Mouse (Mus musculus): Measurements from ENCODE around the gene Hipk2.

The Hipk2 gene

DNA sequence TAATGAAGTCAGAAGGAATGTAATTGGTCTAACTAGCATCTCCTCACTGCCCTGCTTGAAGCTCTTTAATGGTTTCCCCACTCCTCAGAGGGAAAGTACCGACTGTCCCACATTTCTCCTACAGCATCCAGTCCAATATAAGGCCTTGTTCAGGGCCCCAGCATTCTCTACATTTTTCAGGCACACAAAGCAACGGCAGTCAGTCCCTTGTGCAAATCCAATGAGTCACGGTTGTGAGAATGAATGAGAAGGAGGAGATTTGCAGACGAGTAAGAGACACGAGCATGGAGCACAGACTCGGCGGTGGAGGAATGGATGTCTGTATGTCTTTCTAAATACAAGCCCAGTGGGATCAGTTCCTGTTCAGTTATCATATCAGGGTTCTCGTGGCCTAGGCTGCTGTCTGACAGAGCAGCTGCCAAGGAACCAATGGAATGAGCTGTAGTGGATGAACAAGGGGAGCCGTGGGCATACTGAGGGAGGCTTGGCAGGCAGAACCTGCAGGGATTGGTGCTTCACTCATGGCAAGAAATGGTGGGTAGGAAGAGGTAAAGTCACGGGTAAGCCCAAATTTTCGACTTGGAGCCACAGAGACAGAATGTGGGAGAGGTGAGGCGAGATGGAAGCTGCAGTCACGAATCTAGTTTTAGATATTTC lies 37.5 kb upstream of the Hipk2 start:
- Histone ChIP-seq H3K27me3 (ENCODE audit: control insufficient read depth, insufficient read depth, low read length, poor library complexity, severe bottlenecking) (no peaks in the 10 kb centered on the region), H3K36me3 (ENCODE audit: control insufficient read depth, insufficient read depth, low read length, poor library complexity, severe bottlenecking) (no peaks in the 10 kb centered on the region)
- no peak for DNase-seq (ENCODE audit: low read depth, low spot score)

DNA sequence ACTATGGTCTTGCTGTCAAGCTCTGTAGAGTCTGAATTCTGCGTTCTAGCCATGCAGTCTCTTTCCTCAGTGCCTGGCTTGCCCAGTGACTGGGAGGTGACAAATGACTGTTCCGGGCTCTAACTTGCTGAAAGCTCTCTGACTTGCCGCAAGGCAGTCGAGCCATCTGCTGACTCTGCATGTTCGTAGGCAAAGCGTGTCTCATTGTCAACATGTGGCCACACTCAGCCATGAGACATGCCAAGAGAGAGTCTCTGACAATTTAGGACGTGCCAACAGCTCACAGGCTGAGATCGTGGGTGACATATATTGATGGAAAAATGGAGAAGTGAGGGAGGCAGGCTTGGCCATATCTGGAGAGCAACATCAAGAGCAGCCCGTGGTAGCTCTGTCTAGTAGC lies 36.9 kb upstream of the Hipk2 start:
- H3K27me3 ChIP-seq (ENCODE audit: control insufficient read depth, insufficient read depth, low read length, poor library complexity, severe bottlenecking) = no peaks in the 10 kb centered on the region
- DNase-seq (ENCODE audit: low read depth, low spot score) = no peak
- no peaks in the 10 kb centered on the region for H3K36me3 ChIP-seq (ENCODE audit: control insufficient read depth, insufficient read depth, low read length, poor library complexity, severe bottlenecking)

DNA sequence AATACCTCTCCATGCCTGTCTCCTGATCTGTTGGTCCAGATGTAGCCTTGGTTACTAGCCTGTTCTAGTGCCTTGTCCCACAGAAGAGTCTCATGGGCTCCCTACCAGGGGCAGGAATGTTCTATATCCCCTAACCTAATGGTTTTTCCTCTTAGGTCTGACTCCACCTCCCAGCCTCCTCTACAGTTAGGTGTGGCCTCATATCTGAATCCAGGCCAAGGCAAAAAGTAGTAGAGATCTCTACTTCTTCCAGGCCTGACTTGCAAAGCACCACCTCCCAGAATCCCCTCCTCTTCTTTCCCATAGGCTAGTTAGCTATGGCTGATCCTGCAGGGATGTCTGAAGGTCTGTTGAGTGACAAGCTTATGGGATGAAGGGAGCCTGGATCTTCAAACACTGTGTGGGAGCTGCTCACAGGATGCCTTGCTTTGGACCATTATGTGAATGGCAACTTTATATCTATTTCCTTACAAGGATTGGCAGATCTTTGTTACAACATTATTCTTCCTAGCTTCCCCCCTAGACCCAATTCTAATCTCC lies 36.2 kb upstream of the Hipk2 start:
- no peak for DNase-seq (ENCODE audit: low read depth, low spot score)
- no peaks in the 10 kb centered on the region for H3K27me3 ChIP-seq (ENCODE audit: control insufficient read depth, insufficient read depth, low read length, poor library complexity, severe bottlenecking)
- H3K36me3 ChIP-seq (ENCODE audit: control insufficient read depth, insufficient read depth, low read length, poor library complexity, severe bottlenecking) = no peaks in the 10 kb centered on the region

DNA sequence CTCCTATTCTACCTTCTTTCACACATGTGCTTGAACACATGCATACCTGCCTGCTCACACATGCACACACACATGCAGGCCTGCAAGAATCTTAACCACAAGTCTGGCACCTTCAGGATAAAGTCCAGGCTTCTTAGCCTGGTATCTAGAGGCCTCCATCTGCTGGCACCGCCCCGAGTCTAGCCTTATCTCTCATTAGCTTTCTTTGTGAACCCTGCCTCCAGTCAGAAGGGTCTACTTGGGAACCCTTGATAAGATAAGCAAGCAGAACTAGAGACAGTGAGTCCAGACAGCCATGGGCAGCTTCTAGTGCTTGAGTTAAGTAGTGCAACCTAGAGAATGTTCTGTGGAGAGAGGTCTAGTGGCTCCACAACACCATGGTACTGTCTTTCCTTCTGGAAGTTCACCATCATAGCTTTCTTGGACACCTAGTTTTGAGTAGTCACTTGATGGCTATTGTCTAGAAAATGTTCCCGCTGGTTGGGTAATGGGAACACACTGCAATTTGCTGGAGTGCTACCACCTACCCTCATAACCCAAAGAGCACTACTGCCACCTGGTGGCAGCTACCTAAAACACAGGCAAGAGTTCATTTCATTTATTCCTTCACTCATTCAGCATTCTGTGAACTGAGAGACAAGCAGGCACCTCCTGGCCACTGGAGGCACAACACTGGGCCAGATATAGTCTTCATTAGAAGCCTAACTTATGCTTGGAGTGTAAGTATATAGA lies 35.0 kb upstream of the Hipk2 start:
- H3K27me3 ChIP-seq (ENCODE audit: control insufficient read depth, insufficient read depth, low read length, poor library complexity, severe bottlenecking) = no peaks in the 10 kb centered on the region
- peak; percentile 85 for DNase-seq (ENCODE audit: low read depth, low spot score)
- H3K36me3 ChIP-seq (ENCODE audit: control insufficient read depth, insufficient read depth, low read length, poor library complexity, severe bottlenecking) = no peaks in the 10 kb centered on the region

DNA sequence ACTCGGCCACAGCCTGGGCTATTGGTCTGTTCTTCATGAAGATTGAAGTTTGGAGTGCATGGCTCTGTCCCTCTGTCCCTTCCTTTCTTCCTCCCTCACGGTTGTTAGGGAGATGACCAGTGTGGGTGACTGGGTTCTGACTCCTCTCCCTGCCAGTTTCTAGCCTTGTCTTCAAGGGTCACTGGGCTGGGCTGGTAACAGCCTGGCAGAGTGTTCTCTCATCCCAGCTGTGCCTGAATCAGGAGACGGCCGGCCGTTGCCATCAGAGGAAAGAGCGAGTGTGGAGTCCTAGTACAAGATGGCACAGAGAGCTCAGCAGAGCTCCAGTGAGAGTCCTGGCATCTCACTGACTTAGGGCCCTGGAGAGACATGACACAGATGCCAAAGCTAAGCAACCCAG lies 32.4 kb upstream of the Hipk2 start:
- Histone ChIP-seq H3K36me3 (ENCODE audit: control insufficient read depth, insufficient read depth, low read length, poor library complexity, severe bottlenecking) (no peaks in the 10 kb centered on the region), H3K27me3 (ENCODE audit: control insufficient read depth, insufficient read depth, low read length, poor library complexity, severe bottlenecking) (no peaks in the 10 kb centered on the region)
- no peak for DNase-seq (ENCODE audit: low read depth, low spot score)

DNA sequence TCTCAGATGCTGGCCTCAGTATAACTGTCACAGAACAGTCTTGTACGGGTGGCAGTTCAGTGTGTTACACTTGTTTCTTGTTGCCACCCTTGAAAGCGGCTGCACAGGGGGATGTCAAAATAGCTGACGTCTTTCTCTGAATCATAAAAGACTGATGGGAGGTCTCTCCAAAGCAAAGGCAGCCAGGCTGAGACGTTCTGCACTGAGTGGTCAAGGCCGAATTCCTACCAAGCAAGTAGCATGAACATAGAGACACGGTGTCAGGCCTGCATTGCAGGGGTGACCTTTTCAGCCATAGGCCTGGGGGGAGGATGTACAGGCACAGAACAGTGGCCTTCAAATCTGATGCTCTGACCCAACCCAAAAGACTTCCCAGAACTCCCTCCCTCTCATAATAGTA lies 30.0 kb upstream of the Hipk2 start:
- no peak for DNase-seq (ENCODE audit: low read depth, low spot score)
- Histone ChIP-seq H3K36me3 (ENCODE audit: control insufficient read depth, insufficient read depth, low read length, poor library complexity, severe bottlenecking) (no peaks in the 10 kb centered on the region), H3K27me3 (ENCODE audit: control insufficient read depth, insufficient read depth, low read length, poor library complexity, severe bottlenecking) (no peaks in the 10 kb centered on the region)

DNA sequence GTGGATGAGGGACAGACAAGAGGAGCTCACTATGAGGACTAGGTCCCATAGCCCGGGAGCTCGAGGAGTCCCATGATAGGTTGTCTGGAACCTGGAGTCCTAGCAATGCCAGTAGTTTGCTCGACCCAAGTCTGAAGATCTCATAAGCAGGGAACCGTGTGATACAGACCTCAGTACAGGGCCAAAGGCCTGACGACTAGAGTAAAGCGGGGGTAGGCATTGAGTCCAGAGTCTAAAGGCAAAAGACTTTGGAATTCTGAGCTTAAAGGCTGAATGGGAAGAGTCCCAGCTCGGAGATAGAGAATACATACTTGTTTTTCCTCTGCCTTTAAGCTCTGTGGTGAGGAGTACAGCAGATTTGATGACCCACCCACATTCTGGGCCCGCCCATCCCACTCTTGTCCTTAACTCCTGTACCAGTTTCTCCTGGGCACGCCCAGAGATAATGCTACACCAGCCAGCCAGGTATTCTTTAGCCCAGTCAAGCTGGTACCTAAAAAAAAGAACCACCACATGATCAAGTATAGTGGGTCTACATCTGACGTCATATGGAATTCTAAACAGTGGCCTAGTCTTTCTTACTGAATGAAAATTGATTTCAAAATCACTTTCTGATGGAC lies 27.0 kb upstream of the Hipk2 start:
- no peak for DNase-seq (ENCODE audit: low read depth, low spot score)
- Histone ChIP-seq H3K36me3 (ENCODE audit: control insufficient read depth, insufficient read depth, low read length, poor library complexity, severe bottlenecking) (no peaks in the 10 kb centered on the region), H3K27me3 (ENCODE audit: control insufficient read depth, insufficient read depth, low read length, poor library complexity, severe bottlenecking) (no peaks in the 10 kb centered on the region)

DNA sequence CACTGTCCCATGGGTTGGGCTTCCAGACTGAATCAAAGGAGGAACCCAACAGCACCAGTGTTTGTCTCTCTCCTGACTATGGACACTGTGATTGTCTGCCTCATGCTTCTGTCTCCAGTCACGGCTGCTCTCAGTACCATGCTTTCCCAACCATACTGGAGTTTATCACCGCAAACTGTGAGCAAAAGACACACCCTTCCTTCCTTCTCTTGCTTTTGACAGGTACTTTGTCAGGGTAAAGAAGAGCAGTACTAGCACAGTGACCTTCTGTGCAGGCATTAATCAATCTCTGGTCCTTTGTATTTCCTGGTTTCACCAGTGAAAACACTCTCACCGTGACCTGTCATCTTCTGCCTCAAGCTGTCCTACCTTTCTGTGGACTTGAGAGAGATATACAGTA lies 25.7 kb upstream of the Hipk2 start:
- no peak for DNase-seq (ENCODE audit: low read depth, low spot score)

DNA sequence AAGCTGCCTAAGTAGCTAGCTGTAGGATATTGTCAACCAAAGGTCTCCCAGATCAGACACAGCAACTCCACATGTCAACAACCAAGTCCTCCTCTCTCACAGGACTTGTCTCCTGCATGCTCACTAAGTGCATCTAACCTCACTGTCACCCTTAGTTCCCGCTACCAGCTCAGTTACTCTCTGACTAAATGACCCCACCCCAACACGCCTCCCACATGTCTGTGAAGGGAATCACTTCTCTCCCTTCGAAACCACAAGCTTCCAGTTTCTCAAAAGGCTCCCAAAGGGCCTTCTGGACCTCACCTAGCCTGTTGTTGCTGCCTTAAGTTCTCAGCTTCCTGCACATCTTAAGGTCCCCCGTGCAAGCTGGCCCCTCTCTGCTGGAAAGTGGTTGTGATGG lies 25.2 kb upstream of the Hipk2 start:
- H3K36me3 ChIP-seq (ENCODE audit: control insufficient read depth, insufficient read depth, low read length, poor library complexity, severe bottlenecking) = no peaks in the 10 kb centered on the region
- DNase-seq (ENCODE audit: low read depth, low spot score) = no peak
- H3K27me3 ChIP-seq (ENCODE audit: control insufficient read depth, insufficient read depth, low read length, poor library complexity, severe bottlenecking) = no peaks in the 10 kb centered on the region

More for the DNA sequence above, 25.7 kb upstream of the Hipk2 start:
- Histone ChIP-seq H3K36me3 (ENCODE audit: control insufficient read depth, insufficient read depth, low read length, poor library complexity, severe bottlenecking) (no peaks in the 10 kb centered on the region), H3K27me3 (ENCODE audit: control insufficient read depth, insufficient read depth, low read length, poor library complexity, severe bottlenecking) (no peaks in the 10 kb centered on the region)

DNA sequence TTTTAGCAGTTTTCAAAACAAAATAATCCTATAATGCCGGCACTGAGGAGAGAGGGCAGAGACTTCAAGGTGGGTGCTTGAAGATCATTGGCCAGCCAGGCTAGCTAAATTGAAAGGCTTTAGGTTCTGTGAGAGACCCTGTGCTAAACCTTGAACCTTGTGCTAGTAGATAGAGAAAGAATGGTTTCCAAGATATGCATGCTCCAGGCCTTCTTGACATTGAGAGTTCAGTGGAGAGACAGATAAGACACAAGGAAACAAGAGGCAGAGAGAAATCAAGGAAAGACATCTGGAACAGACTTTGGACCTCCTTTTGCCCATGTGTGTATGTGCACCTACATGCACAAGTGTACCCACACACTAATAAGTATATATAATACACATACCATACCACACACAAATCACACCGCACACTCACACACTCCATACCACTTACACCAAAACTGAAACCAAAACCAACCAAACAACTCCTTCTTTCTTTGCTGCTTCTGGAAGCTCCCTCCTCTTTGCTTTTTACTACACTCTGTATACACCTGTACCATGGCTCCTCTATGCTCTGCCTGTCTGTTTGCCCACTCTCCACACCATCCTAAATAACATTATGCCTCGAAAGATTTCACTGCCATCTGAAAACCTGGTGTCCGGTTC lies 24.6 kb upstream of the Hipk2 start:
- DNase-seq (ENCODE audit: low read depth, low spot score) = no peak
- Histone ChIP-seq H3K36me3 (ENCODE audit: control insufficient read depth, insufficient read depth, low read length, poor library complexity, severe bottlenecking) (no peaks in the 10 kb centered on the region), H3K27me3 (ENCODE audit: control insufficient read depth, insufficient read depth, low read length, poor library complexity, severe bottlenecking) (no peaks in the 10 kb centered on the region)

DNA sequence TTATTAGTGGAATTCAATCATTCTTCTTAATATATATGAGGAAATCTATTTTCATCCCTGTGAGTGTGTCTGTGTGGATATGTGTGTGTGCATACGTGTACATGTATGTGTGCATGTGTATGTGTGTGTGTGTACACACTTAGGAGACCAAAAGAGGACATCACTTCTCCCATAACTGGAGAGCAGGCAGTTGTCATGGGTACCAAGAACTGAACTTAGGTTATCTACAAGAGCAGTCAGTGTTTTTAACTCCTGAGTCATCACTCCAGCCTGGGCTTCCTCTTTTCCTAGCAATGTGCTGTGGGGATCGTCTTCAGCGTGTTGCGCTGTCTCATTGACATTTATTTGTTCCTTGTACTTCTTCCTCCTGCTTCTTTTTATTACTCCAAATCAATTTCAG lies 24.1 kb upstream of the Hipk2 start:
- peak; percentile 27 for DNase-seq (ENCODE audit: low read depth, low spot score)
- no peaks in the 10 kb centered on the region for H3K27me3 ChIP-seq (ENCODE audit: control insufficient read depth, insufficient read depth, low read length, poor library complexity, severe bottlenecking)

DNA sequence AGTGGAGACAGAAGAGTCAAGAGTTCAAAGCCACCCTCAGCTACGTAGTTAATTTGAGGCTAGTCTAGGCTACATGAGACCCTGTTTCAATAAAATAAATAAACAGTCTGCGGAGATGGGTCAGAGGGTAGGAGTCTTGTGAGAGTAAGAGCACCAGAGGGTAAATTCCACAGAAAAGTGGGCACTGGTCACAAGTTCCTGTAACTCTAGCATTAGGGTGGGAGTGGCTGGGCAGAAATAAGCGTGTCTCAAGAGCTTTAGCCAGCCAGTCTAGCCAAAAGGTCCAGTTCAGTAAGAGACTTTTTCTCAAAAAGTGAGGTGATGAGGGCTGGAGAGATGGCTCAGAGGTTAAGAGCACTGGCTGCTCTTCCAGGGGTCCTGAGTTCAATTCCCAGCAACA lies 17.6 kb upstream of the Hipk2 start:
- no peaks in the 10 kb centered on the region for H3K36me3 ChIP-seq (ENCODE audit: control insufficient read depth, insufficient read depth, low read length, poor library complexity, severe bottlenecking)
- no peaks in the 10 kb centered on the region for H3K27me3 ChIP-seq (ENCODE audit: control insufficient read depth, insufficient read depth, low read length, poor library complexity, severe bottlenecking)
- DNase-seq (ENCODE audit: low read depth, low spot score) = no peak

More for the DNA sequence above, 24.1 kb upstream of the Hipk2 start:
- H3K36me3 ChIP-seq (ENCODE audit: control insufficient read depth, insufficient read depth, low read length, poor library complexity, severe bottlenecking) = no peaks in the 10 kb centered on the region

DNA sequence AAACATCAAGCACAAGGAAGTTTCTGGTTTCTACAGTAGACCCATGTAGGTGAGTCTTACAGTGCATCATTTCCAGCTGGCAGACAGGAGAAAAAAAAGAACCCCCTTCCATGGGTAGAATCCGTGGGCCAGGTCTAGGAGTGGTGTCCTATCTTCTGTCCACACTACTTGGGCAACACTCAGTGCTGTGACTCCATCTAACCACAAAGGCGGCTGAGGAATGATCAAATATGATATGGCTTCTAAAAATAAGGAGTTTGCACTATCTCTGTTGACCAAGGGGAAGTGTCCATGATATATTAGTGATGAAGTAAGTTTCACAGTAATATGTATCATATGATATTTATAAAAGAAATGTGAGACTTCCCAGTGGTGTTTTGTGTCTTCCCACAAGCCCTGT lies 16.1 kb upstream of the Hipk2 start:
- Histone ChIP-seq H3K36me3 (ENCODE audit: control insufficient read depth, insufficient read depth, low read length, poor library complexity, severe bottlenecking) (no peaks in the 10 kb centered on the region), H3K27me3 (ENCODE audit: control insufficient read depth, insufficient read depth, low read length, poor library complexity, severe bottlenecking) (no peaks in the 10 kb centered on the region)
- no peak for DNase-seq (ENCODE audit: low read depth, low spot score)

DNA sequence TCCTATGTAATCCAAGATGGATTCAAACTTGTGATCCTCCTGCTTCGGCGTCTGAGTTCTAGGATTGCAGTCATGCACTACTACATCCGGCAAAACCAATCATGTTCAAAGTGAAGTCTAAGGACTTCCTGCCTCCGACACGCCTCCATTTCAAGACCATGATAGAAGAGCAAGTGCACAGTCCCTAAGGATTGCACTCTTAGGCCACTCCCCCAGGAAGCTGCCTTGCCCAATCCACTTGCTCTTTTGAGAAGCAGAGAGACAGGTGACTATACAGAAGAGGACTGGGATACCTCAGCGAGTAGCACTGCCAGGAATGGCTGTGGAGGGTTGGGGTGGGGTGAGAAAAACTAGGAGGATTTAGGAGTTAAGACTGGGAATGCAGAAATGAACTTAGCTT lies 13.2 kb upstream of the Hipk2 start:
- Histone ChIP-seq H3K36me3 (ENCODE audit: control insufficient read depth, insufficient read depth, low read length, poor library complexity, severe bottlenecking) (no peaks in the 10 kb centered on the region), H3K27me3 (ENCODE audit: control insufficient read depth, insufficient read depth, low read length, poor library complexity, severe bottlenecking) (no peaks in the 10 kb centered on the region)
- no peak for DNase-seq (ENCODE audit: low read depth, low spot score)

DNA sequence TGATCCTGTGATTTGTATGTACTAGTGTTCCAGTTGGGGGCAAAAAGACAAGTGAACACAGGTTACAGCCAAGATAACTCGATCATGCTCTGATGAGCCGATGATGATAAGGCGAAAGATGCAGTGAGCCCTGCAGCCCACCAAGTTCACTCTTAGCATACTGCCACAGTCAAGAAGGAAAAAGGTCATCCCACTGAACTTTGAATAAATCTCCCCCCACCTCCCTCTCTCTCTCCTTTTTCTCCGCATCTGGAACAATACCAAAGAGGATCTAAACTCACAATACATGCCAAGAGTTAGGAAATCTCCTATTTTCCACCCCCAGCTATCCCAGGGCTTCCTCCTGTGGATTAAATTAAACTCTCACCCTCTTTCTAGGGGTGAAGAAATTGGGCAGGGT lies 11.5 kb upstream of the Hipk2 start:
- no peak for DNase-seq (ENCODE audit: low read depth, low spot score)
- H3K36me3 ChIP-seq (ENCODE audit: control insufficient read depth, insufficient read depth, low read length, poor library complexity, severe bottlenecking) = no peaks in the 10 kb centered on the region
- no peaks in the 10 kb centered on the region for H3K27me3 ChIP-seq (ENCODE audit: control insufficient read depth, insufficient read depth, low read length, poor library complexity, severe bottlenecking)
